Mouse (Mus musculus) C2C12 (cell line): ENCODE measurements around the gene Myh1. TPM values are rescaled to one million over a fixed set of nuclear protein-coding genes. Genes with fewer than 3 reads are reported as not detected.

Experiments used
- H3K27me3 ChIP-seq: one replicate; pipeline ENCODE4 v1.6.1; 2011; ENCODE audit not compliant: control insufficient read depth, insufficient read depth, insufficient read length
- H3K36me3 ChIP-seq: one replicate; pipeline ENCODE4 v1.6.1; 2011; ENCODE audit not compliant: control insufficient read depth, insufficient read depth
- H3K4me3 ChIP-seq: one replicate; pipeline ENCODE4 v1.5.1; 2011; ENCODE audit warnings: mild to moderate bottlenecking, control low read depth; ENCODE audit not compliant: poor library complexity, insufficient read depth, severe bottlenecking
- H3K79me2 ChIP-seq: one replicate; pipeline ENCODE4 v1.6.1; 2011; ENCODE audit not compliant: control insufficient read depth, insufficient read depth
- H3K79me3 ChIP-seq: one replicate; pipeline ENCODE4 v1.6.1; 2011; ENCODE audit warnings: low read depth, control low read depth
- H3ac ChIP-seq: one replicate; pipeline ENCODE3; 2011; ENCODE audit warnings: low read depth; ENCODE audit not compliant: control insufficient read depth, insufficient read length
- CEBPB ChIP-seq: IDR thresholded peaks from one replicate; pipeline ENCODE4 v1.6.1; 2011; ENCODE audit warnings: low read depth, mild to moderate bottlenecking, control low read depth, moderate library complexity
- CTCF ChIP-seq: IDR thresholded peaks from one replicate; pipeline ENCODE4 v1.5.1; 2011; ENCODE audit not compliant: control insufficient read depth, insufficient read depth, insufficient read length
- FOSL1 ChIP-seq: IDR thresholded peaks from one replicate; pipeline ENCODE4 v1.8.0; 2011; ENCODE audit warnings: mild to moderate bottlenecking, low read length; ENCODE audit not compliant: poor library complexity, insufficient read depth, severe bottlenecking
- MAX ChIP-seq: IDR thresholded peaks from one replicate; pipeline ENCODE4 v1.6.1; 2011; ENCODE audit warnings: mild to moderate bottlenecking, control low read depth
- MYOD1 ChIP-seq: IDR thresholded peaks from one replicate; pipeline ENCODE4 v1.6.1; 2011; ENCODE audit warnings: low read depth; ENCODE audit not compliant: control insufficient read depth, insufficient read length
- MYOG ChIP-seq: IDR thresholded peaks from one replicate; pipeline ENCODE4 v1.6.1; 2011; ENCODE audit not compliant: control insufficient read depth, insufficient read length; ENCODE audit errors: extremely low read depth
- USF1 ChIP-seq: IDR thresholded peaks from one replicate; pipeline ENCODE4 v1.6.1; 2011; ENCODE audit warnings: low read depth, mild to moderate bottlenecking, control low read depth, moderate library complexity
- polyA plus RNA-seq: library from polyadenylated mRNA; unstranded; fragments of >200 nt; fragmentation: generic; extraction: Trizol; gene quantifications from one replicate; pipeline ENCODE4 v1.2.1, GENCODE M21; 2012; ENCODE audit warnings: missing spikeins

The Myh1 gene
- polyA plus RNA-seq, 1 experiment = 0.02 TPM

DNA sequence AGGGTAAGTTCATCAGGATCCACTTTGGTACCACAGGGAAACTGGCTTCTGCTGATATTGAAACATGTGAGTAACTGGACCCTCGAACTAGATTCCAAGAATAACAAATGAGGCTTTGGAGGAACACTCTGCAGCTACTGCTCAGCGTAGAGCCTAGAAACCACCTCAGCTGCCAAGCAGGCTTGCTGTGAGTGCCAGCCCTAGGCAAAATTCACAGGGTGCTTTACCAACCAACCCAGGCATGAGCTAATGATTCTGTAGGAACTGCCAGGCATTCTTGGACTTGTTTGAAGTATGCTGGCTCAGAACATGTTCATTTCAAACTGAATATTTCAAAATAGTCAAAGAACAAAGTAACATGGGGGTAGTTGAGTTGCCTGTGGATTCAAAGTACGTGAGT is 4.9 kb downstream of the Myh1 start:
- TF ChIP-seq USF1 = no peak
- no peaks in the 10 kb centered on the region for H3K36me3 ChIP-seq
- no peak overlapping the region for H3ac ChIP-seq
- H3K4me3 ChIP-seq = no peak overlapping the region
- H3K27me3 ChIP-seq = no peaks in the 10 kb centered on the region
- no peaks in the 10 kb centered on the region for H3K79me2 ChIP-seq
- no peaks in the 10 kb centered on the region for H3K79me3 ChIP-seq

DNA sequence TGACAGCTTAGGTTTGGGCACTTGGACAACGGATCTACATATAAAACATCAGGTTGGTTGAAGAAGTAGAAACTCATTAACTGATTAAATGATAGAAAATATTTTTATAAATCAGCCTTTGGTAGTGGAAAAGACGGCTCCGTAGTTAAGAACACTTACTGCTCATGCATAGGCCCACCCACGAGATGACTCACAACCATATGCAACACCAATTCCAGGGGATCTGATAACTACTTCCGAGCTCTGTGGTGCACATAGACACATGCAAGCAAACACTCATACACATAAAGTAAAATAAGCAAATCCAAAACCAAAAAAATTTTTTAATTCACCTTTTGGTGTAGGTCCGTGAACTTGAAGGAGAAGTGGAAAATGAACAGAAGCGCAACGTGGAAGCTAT is 22.0 kb downstream of the Myh1 start:
- H3ac ChIP-seq = no peak overlapping the region
- no peaks in the 10 kb centered on the region for H3K79me2 ChIP-seq
- H3K27me3 ChIP-seq = no peaks in the 10 kb centered on the region
- TF ChIP-seq MYOG = no peak
- no peaks in the 10 kb centered on the region for H3K79me3 ChIP-seq
- no peaks in the 10 kb centered on the region for H3K36me3 ChIP-seq
- no peak overlapping the region for H3K4me3 ChIP-seq

DNA sequence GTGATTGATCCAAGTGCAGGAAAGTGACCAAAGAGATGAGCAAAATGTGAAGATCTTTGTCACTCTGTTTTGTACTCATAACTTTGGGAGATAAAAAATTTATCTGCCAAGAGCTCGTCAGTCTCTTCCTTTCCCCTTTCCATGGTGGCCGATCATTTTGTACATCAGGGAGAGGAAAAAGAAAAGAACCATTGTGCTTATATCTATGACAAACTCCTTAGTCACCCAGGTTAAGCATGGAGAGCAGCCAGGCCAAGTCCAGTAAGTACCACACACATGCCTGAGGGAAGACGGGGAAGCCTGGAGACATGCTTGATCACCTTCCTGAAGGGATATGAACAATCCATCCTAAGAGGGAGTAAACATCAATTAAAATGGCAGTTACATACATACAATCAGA is 24.6 kb downstream of the Myh1 start:
- Histone ChIP-seq H3K79me3 (no peaks in the 10 kb centered on the region), H3K27me3 (no peaks in the 10 kb centered on the region), H3ac (no peak overlapping the region), H3K4me3 (no peak overlapping the region), H3K36me3 (no peaks in the 10 kb centered on the region), H3K79me2 (no peaks in the 10 kb centered on the region)
- TF ChIP-seq USF1 = no peak
- no peak for TF ChIP-seq MAX
- TF ChIP-seq MYOG = no peak
- no peak for TF ChIP-seq CEBPB
- no peak for TF ChIP-seq MYOD1
- no peak for TF ChIP-seq FOSL1

DNA sequence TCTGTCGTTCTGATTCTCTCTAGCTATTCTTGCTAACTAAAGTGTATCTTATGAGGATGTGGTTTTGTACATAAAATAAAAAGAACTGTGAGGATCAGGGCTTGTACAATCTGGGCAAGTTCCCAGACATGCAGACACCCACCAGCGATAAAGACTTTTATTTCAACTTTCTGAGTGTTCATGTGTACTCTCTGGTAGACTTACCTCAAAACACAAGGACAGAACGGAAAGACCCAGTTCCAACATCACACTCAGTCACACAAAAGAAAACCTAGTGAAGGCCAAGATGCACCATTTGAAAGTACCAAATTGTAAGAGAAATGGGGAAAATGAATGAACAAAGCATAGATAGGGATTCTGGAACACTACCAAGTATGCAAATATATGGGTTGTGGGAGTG is 28.9 kb downstream of the Myh1 start:
- Histone ChIP-seq H3K79me2 (no peaks in the 10 kb centered on the region), H3K4me3 (no peak overlapping the region), H3K27me3 (no peaks in the 10 kb centered on the region), H3K36me3 (no peaks in the 10 kb centered on the region), H3K79me3 (no peaks in the 10 kb centered on the region), H3ac (no peak overlapping the region)
- no peak for TF ChIP-seq MAX
- TF ChIP-seq USF1 = no peak
- no peak for TF ChIP-seq CTCF

DNA sequence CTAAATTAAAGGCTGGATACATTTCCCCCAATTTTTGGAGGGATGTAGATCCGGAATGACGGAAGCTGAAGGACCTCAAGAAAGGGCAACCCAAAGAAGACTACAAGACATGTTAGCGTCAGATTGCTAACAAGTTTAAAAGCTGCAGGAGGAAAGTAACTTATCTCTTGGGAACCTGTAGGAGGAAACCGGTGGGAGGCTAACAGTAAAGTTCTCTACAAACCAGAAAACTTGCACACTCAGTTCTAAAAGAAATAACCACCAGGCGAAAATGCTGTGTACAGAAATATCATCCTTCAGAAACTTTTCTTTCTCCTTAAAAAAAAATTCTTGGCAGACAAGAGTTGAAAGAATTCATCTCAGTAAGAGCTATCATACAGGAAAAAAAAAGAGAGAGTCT is 29.3 kb downstream of the Myh1 start:
- Histone ChIP-seq H3K4me3 (no peak overlapping the region), H3K27me3 (no peaks in the 10 kb centered on the region), H3K79me2 (no peaks in the 10 kb centered on the region), H3K79me3 (no peaks in the 10 kb centered on the region), H3K36me3 (no peaks in the 10 kb centered on the region), H3ac (no peak overlapping the region)
- TF ChIP-seq MYOD1 = no peak
- no peak for TF ChIP-seq MYOG
- no peak for TF ChIP-seq CEBPB
- no peak for TF ChIP-seq USF1
- no peak for TF ChIP-seq FOSL1
- TF ChIP-seq CTCF = no peak
- no peak for TF ChIP-seq MAX

DNA sequence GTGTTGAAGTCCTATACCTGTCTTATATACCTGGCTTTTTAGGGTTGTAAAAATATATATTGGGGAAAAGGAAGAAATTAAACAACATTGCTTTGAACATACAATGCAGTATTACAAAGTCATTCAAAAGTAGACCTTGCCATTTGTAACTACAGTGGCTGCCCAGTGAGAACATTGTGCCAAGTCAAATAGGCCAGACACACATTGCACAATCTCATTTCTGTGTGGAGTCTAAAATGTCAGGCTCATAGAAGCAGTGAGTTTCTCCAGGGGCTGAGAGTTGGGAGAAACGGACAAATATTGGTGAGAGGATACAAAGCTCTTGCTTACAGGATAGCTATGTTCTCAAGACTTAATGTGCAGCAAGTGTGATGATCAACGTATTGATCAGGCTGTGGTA is 30.1 kb downstream of the Myh1 start:
- no peaks in the 10 kb centered on the region for H3K36me3 ChIP-seq
- TF ChIP-seq FOSL1 (no peak), MYOD1 (no peak), CTCF (no peak), USF1 (no peak), CEBPB (no peak), MYOG (no peak), MAX (no peak)
- no peaks in the 10 kb centered on the region for H3K79me2 ChIP-seq
- no peaks in the 10 kb centered on the region for H3K79me3 ChIP-seq
- H3ac ChIP-seq = no peak overlapping the region
- no peak overlapping the region for H3K4me3 ChIP-seq
- no peaks in the 10 kb centered on the region for H3K27me3 ChIP-seq

DNA sequence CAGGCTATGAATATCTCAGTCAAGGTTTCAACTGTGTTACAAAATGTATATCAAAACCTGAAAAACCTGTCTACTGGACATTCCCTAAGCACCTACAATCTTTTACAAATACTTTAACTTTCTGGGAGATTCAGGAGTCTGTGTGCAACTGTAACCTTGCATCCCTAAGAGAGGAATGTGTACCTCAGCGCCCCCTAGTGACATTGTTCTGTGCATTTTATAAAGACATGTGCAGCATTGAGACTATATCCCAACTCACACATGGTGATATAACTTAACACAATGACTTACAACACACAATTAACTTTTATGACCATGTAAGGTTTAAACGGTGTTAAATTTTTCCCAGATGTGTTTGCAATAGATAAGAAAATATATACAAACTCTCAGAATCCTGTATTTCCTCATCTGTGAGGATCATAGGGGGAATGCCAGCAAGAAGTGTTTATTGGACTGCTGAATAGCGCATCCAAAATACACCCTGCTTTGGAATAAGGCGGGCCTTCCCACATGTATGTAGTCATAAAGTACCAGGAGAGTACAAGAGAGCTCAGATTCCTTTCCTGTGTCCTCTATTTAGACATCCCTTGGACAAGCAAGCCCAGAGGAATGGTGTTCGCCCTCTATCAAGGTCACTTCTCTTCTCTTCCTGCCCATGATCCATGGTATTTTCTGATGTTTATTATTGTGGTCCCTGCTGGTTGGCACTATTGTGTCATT is 35.9 kb downstream of the Myh1 start:
- Histone ChIP-seq H3ac (no peak overlapping the region), H3K79me3 (no peaks in the 10 kb centered on the region), H3K36me3 (no peaks in the 10 kb centered on the region), H3K4me3 (no peak overlapping the region), H3K79me2 (no peaks in the 10 kb centered on the region), H3K27me3 (no peaks in the 10 kb centered on the region)
- no peak for TF ChIP-seq MYOG
